Mouse (Mus musculus): ENCODE measurements at regions not wholly inside any gene's neighbourhood (a gene's known extent, or its start where the extent isn't known, plus 50 kb on each side); places are given as distances from the start of the nearest gene placed in this dataset.
"Not testable (repeated sequence)": the region's sequence is repeated elsewhere in the genome, so short reads cannot be mapped to it uniquely, and the experiment has no call there.

- DNase-seq = no peak
Measured at GRCm38 (mm10) chr11:20390622-20391021, 58.1 kb upstream of the Slc1a4 start.

DNA sequence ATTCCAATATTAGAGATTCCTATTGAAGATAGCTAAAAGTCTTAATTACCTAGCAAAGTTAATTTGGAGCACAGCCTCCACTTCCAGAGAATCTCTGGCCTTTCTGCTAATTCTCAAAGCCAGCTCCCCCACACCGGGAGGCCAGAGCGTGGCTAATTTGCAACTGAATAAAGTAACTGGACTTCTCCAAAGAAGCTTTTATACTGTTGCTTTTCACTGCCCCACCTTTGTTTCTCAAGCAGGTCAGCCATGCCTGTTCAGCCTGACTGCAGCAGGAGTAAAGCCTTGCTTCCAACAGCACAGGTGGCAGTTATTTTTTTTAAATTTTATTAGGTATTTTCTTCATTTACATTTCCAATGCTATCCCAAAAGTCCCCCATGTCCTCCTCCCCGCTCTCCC, 60.8 kb upstream of the Slc1a4 start:
- not testable (repeated sequence) for DNase-seq

GRCm38 (mm10) chr11:20393807-20394206, 61.3 kb upstream of the Slc1a4 start:
- not testable (repeated sequence) for DNase-seq

DNA sequence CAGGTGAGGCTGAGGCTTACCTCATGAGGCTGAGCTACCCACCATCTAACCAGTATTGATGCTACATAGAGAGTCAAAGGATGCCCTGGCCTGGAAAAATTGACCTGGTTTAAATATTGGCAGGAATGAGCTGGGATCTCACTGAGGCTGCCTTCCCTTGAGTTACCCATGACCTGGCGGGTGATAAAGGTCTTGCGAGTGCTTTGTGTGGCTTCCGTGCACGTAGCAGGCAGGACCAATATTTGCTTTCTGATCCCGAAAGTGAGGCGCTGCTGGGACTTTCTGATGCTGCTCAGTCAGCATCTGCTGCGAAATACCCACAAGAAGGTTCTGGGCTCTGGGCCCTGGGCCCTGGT, 63.3 kb upstream of the Slc1a4 start:
- no peak for DNase-seq

DNA sequence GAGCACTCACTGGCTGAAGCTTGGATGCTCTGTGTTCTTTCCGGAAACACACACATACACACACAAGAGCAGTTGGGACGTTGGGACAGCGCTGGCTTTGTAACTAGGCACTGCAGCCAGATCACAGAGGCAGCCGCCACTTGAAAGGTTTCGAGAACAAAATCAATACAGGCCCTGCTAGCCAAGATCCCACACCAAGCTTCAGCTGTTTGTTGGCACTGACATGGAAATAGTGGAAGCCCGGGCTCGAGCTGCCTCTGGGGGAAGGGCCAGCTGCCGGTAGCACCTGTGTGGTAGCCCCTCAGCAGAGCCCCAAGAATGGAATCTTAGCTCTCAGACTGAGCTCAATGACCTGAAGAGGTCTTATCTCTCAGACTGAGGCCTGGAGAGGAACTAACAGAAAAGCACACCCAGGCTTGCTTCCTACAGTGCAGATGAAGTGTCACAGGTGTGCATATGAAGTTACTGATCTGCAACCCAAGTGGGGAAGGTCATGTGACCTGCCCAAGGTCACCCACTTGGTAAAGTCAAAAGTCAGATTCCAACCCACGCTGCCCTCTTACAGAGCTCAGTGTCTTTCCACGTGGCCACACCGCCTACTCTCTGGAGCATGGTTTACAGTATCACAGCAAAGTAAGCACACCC, 63.8 kb upstream of the Slc1a4 start:
- DNase-seq = no peak

- no peak for DNase-seq
Measured at GRCm38 (mm10) chr11:20396884-20397283, 64.4 kb upstream of the Slc1a4 start.

GRCm38 (mm10) chr11:20400302-20401234, 68.1 kb upstream of the Slc1a4 start:
- peak; percentile 81 for DNase-seq

DNA sequence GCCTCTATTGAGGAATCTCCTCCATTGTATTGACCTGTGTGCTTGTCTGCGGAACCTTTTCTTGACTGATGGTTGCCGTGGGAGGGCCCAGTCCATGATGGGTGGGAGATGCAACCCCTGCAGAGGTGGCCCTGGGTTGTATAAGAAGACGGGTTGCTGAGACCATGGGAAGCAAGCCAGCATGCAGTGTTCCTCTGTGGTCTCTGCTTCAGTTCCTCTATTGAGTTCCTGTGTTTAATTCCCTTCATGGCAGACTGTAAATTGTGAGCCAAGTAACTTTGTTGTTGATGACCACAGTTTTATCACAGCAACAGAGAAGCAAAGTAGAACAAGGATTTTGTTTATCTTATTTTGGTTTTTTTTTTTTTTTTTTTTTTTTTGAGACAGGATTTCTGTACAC, 70.9 kb upstream of the Slc1a4 start:
- DNase-seq = no peak

DNA sequence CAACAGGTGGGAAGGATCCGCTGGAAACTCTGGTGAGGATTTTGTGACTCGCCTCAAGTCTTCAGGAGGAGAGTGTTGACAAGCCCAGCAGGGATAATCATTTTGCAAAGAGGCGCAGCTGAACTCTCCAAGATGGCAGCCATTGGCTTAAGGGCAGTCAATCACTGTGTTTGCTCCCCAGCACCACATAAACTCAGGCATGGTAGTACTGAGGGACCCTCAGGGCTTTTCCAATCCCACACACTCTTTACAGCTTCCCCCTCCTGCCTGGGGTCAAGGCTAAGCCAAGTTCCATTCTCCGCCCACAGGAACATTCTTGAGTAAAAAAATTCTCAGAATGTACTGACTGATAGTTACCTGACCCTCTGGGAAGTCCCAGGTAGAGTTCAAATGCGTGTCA, 72.0 kb upstream of the Slc1a4 start:
- no peak for DNase-seq

DNA sequence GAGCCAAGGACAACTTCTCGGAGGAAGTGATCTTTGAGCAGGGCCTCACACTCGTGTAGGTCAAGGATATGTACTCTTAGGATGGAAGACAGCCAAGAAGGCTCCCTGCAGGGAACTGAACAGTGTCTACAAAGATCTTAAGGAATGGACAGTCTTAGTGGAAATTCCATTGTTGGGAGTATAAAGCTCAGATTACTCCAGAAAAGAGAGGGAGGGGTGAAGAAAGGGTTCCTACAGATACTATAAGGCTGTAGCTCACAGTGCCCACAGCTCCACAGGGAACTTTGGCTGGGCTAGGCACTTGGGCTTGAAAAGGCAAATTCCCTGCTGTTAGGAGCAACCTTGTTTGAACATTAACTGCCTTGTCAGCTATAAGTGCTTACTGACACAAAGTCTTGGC, 85.6 kb upstream of the Slc1a4 start:
- no peak for DNase-seq

DNA sequence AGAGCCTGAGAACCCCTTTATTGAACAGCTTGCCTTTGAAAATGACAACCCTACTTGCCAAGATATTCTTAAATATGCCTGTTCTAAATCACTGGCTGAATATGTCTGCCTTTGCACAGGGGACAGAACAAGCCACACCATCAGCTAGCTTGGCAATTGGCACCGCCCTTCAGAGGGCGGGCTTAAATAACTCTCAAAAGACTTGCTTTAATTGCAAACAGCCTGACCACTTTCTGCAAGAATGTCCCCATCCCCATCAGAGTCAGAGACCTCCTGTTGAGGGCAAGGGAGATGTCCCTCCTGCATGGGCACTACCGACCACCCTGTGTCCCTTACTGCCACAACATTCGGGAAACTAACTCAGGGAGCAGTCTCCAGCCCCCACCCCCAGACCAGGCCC, 88.4 kb upstream of the Slc1a4 start:
- no peak for DNase-seq

GRCm38 (mm10) chr11:20436057-20436456, 103.5 kb upstream of the Slc1a4 start:
- no peak for DNase-seq

DNA sequence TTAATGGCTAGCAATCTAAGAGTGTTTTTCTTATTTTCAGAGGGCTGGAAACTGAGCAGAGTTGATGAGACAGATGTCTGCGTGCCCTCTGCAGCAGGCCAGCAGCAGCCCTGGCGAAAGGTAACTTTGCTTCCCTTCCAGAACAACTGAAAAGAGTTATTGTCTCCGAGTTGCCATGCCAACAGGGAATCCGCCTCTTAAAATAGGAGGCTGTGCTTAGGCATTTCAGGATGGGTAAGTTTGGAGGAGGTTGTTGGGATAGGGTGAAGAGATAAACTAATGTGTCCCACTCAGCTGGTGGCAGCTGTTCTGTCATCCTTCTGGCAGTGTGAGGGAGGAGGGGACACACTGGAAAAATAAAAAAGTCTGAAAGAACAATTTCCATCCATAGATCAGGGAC, 100.6 kb upstream of the Sertad2 start:
- DNase-seq = no peak

GRCm38 (mm10) chr11:20445061-20445902, 97.8 kb upstream of the Sertad2 start:
- no peak for DNase-seq

DNA sequence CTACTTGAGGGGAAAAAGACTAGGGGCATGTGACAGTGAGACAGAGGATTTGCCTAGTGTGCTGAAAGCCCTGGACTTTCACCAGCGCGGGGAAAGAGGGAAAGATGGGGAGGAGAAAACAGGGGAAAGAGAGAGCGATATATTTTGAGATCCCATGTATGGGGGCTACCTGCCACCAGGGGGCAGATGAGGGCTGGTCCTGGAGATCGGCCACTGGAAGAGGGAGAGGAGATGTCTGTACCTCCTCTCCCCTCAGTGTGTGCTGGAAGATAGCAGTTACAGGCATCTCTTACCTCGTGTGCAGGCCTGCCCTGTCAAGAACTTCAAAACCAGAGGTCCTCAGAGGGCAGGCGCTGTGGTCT, 97.2 kb upstream of the Sertad2 start:
- DNase-seq = peak; percentile 88

DNA sequence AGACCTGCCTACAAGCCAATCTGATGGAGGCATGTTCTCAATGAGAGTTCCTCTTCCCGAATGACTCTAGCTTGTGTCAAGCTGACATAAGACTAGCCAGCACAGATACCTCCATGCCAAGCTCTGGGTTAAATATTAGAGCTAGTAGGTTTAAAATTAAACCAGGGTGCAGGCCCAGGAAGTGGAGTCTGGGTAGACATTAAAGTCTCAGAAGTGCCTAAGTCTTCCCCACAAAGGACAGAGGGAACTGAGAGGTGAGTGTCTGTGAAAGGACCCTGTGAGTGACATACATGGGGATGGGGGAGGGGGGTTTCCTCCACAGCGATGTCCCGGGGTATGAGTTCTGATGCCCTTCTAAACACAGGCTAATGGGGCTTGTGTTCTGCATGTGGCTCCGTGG, 90.2 kb upstream of the Sertad2 start:
- DNase-seq = no peak

GRCm38 (mm10) chr11:20453786-20454185, 89.3 kb upstream of the Sertad2 start:
- DNase-seq = no peak

DNA sequence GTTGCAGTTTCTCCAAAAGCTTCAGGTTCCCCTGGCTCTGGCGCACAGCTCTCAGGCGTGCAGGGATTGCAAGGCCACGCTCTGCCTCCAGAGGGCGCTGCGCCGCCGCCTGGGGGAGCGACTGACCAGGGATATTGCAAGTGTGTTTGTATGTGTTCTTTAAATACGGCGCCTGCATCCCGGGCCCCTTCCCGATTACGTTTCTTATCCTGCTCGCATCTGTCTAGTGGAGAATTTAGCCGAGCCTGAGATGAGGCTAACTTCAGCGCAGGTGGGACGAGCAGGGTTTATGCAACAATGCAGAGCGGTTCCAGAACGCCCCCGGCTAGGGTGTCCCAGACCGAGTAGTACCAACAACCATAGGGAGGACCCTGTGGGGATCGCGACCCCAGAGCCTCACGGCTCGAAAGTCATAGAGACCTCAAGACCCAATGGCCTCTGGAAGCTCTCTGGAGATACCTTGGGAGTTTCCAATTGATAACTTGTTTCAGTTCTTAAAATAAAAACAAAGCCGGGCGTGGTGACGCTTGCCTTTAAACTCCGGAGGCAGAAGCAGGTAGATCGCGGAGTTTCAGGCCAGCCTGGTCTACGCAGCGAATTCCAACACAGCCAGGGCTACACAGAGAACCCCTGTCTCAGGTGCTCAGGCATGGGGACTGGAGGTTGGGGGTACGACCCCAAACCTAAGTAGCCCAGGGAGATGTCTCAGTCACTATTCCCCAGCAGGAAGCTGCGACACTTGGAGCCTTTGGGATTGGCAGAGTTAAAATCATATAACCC, 87.8 kb upstream of the Sertad2 start:
- DNase-seq = peak; percentile 94

- peak; percentile 2 for DNase-seq
Measured at GRCm38 (mm10) chr11:20455865-20456648, 87.0 kb upstream of the Sertad2 start.

GRCm38 (mm10) chr11:20459140-20459539, 83.9 kb upstream of the Sertad2 start:
- DNase-seq = no peak

DNA sequence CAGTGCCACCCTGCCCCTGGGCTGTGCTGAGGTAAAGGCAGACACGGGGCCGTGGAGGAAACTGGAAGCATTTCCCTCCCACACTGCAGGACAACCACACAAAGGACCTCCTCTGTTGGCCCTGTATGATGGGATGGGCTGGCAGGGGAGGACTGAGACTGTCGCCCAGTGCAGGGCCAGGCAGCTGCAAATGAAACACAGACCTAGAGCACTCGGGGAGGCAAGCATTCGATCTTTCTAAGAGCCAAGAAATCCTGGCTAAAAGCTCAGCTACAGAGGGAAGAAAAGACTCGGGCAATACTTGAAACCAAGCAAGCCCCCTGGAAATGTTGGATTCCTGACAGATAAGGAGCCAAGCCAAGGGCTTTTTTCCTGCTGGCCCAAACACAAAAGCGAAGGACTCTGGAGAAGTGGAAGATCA, 82.5 kb upstream of the Sertad2 start:
- DNase-seq = no peak

- DNase-seq = no peak
Measured at GRCm38 (mm10) chr11:20462076-20462475, 81.0 kb upstream of the Sertad2 start.
